In the genomic region with DNA sequence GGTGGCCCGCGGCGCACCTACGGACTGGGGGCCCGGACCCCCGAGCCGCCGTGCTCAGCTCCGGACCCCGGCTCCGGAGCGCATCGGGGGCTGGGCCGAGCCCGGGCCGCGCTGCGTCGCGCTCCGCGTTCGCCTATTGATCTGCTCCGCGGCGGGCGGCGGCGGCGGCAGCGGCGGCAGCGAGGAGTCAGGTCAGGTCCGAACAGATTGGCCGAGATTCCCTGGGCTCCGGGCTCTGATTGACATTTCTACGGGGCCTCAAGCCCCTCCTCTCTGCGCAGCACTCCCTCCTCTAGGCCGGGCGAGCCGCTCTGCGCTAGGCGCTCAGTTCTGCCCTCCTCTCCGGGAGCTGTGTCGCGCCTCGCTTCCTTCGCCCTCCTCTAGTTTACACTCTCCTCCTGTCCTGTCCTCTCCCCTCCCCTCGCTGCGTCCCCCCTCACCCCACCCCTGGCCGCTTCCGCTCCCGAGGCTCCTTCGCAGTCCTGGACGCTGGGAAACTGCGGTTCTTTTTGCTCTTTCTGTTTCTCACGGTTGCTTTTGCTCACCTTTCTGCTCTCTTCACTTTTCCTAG, we compare ENCODE assay signal across 8 mouse cellular contexts. TPM values are rescaled to one million over a fixed set of nuclear protein-coding genes. Genes with fewer than 3 reads are reported as not detected.
DNase-seq lines count a peak whose midpoint lies in the region; TF ChIP-seq lines count a peak whose summit lies in the region.

No protein-coding gene starts in this region.

- no peaks in the 10 kb centered on the region for H3K36me3 ChIP-seq in C2C12 (ENCODE audit: control insufficient read depth, insufficient read depth)

- peak overlapping the region; percentile 85 for H3K27ac ChIP-seq in embryonic fibroblast, embryonic 13.5 days (ENCODE audit: insufficient read depth, low read length)

- TF ChIP-seq CTCF in C2C12 (IDR thresholded peaks at IDR 0.05; ENCODE audit: control insufficient read depth, insufficient read depth, insufficient read length) = no peak
- TF ChIP-seq CTCF in embryonic fibroblast, embryonic 13.5 days (IDR thresholded peaks at IDR 0.05; ENCODE audit: borderline replicate concordance, insufficient read depth, low read length) = no peak

- intact Hi-C loops in heart, postnatal 10 days (cut with DNase I) = loop anchor here (1.0 to 5.0 kb wide), 2 partner anchors 211 to 554 kb away; no protein-coding TSS in a partner anchor

- TF ChIP-seq POLR2A in embryonic fibroblast, embryonic 13.5 days (IDR thresholded peaks at IDR 0.05; ENCODE audit: low read depth, low read length) = peak; percentile 56

- H3K4me3 ChIP-seq in C2C12 (ENCODE audit: insufficient read depth, poor library complexity, severe bottlenecking) = peak overlapping the region; percentile 36
- H3K4me3 ChIP-seq in embryonic fibroblast, embryonic 13.5 days (ENCODE audit: insufficient read depth, low read length) = peak overlapping the region; percentile 68

- peak overlapping the region; percentile 67 for H3ac ChIP-seq in C2C12 (ENCODE audit: control insufficient read depth, insufficient read length, low read depth)

- no peaks in the 10 kb centered on the region for H3K27me3 ChIP-seq in C2C12 (ENCODE audit: control insufficient read depth, insufficient read depth, insufficient read length)

- H3K4me1 ChIP-seq in embryonic fibroblast, embryonic 13.5 days (ENCODE audit: control insufficient read depth, insufficient read depth, low read length) = no peaks in the 10 kb centered on the region

- H3K79me2 ChIP-seq in C2C12 (ENCODE audit: control insufficient read depth, insufficient read depth) = no peaks in the 10 kb centered on the region

- H3K79me3 ChIP-seq in C2C12 (ENCODE audit: low read depth) = no peaks in the 10 kb centered on the region

- DNase-seq in adrenal gland, postnatal 36 days = peak; percentile 79 to 82
- peak; percentile 78 to 85 for DNase-seq in heart, postnatal 10 days
- DNase-seq in kidney, postnatal 4 days = peak; percentile 78 to 86
- DNase-seq in mesoderm, embryonic 11.5 days (ENCODE audit: low read depth, low spot score) = peak; percentile 85
- peak; percentile 80 for DNase-seq in yolk sac, embryonic 10.5 days (ENCODE audit: low spot score)
- no peak for DNase-seq in spleen, postnatal 36 days (ENCODE audit: low spot score in 2 of 2)

TF ChIP-seq in C2C12, 6 proteins besides CTCF, POLR2A, EP300 and RAD21:
- no peak for TF ChIP-seq USF1 (IDR thresholded peaks at IDR 0.05; ENCODE audit: low read depth)
- no peak for TF ChIP-seq MYOD1 (IDR thresholded peaks at IDR 0.05; ENCODE audit: control insufficient read depth, insufficient read length, low read depth)
- TF ChIP-seq MAX (IDR thresholded peaks at IDR 0.05) = no peak
- no peak for TF ChIP-seq CEBPB (IDR thresholded peaks at IDR 0.05; ENCODE audit: low read depth)
- no peak for TF ChIP-seq FOSL1 (IDR thresholded peaks at IDR 0.05; ENCODE audit: insufficient read depth, low read length, poor library complexity, severe bottlenecking)
- no peak for TF ChIP-seq MYOG (IDR thresholded peaks at IDR 0.05; ENCODE audit: control insufficient read depth, extremely low read depth, insufficient read length)

RNA-seq across cellular contexts. Expression of gene Irx3, which starts 0.5 kb away (rescaled TPM):
- 8.8 TPM for polyA plus RNA-seq in C2C12 (2012; fragmentation: generic; extraction: Trizol)
- total RNA-seq in adrenal gland, postnatal 36 days (2021) = 1 to 10 TPM; 9.0 to 9.5 TPM
- 11.7 and 17.4 TPM in 2 replicates for polyA plus RNA-seq in embryonic fibroblast, embryonic 13.5 days (2011; ENCODE audit: insufficient read length, low read depth, missing spikeins)
- 10 to 100 TPM; 33.8 to 44.3 TPM for total RNA-seq in heart, postnatal 10 days (2021)

Comparison
In these comparisons a context has a peak if more than half of its experiments do, and no peak if none do; other contexts are left out.
1. DNase-seq: peak in adrenal gland, postnatal 36 days (2 of 2), heart, postnatal 10 days (2 of 2), kidney, postnatal 4 days (2 of 2), mesoderm, embryonic 11.5 days (single experiment) and yolk sac, embryonic 10.5 days (single experiment); none in spleen, postnatal 36 days (0 of 2).